Mouse (Mus musculus): ENCODE measurements around the gene Utp14a. TPM values are rescaled to one million over a fixed set of nuclear protein-coding genes. Genes with fewer than 3 reads are reported as not detected.
A peak's percentile ranks its signal among the peaks of the same experiment; 100 is the strongest.
"Not testable (repeated sequence)": the region's sequence is repeated elsewhere in the genome, so short reads cannot be mapped to it uniquely, and the experiment has no call there.

Utp14a gene
- 6.8 and 8.1 TPM in 2 replicates for polyA plus RNA-seq (2015; fragmentation: Nextera tagmentation; extraction: Ambion mirVana)

GRCm38 (mm10) chrX:48256468-48257007, at the start of gene Utp14a:
Gene Utp14a, plus strand, starts transcription at chrX:48256862.
- peak within 1 kb of the TSS; percentile 60 for H3K9ac ChIP-seq
- H3K27ac ChIP-seq (replicated peaks) = peak within 1 kb of the TSS; percentile 87
- peak; percentile 98 for ATAC-seq (ENCODE audit: insufficient read depth)
- WGBS (ENCODE audit: insufficient replicate concordance) = 9% methylated on average over 33 of the region's 33 CpGs
- H3K4me3 ChIP-seq (replicated peaks) = peak within 1 kb of the TSS; percentile 69
- no peaks in the 10 kb centered on the region for H3K36me3 ChIP-seq (replicated peaks)
- H3K4me2 ChIP-seq = peak within 1 kb of the TSS; percentile 72
- no peaks in the 10 kb centered on the region for H3K9me3 ChIP-seq (replicated peaks)
- no peaks in the 10 kb centered on the region for H3K27me3 ChIP-seq
- peaks cover 7% of the 10 kb centered on the region; the same call in 1 of the 2 replicates for H3K4me1 ChIP-seq (replicated peaks)

GRCm38 (mm10) chrX:48207761-48208487, 48.7 kb upstream of the Utp14a start:
- no peaks in the 10 kb centered on the region for H3K9me3 ChIP-seq (replicated peaks)
- WGBS (ENCODE audit: insufficient replicate concordance) = 6% methylated on average over 36 of the region's 36 CpGs
- peak overlapping the region; percentile 68 for H3K9ac ChIP-seq
- H3K4me2 ChIP-seq = peak overlapping the region; percentile 77
- peaks cover 9% of the 10 kb centered on the region; the same call in 1 of the 2 replicates for H3K4me1 ChIP-seq (replicated peaks)
- peak overlapping the region; percentile 66 for H3K27ac ChIP-seq (replicated peaks)
- H3K4me3 ChIP-seq (replicated peaks) = peak overlapping the region; percentile 70
- H3K36me3 ChIP-seq (replicated peaks) = no peaks in the 10 kb centered on the region
- H3K27me3 ChIP-seq = no peaks in the 10 kb centered on the region
- ATAC-seq (ENCODE audit: insufficient read depth) = peak; percentile 70

- H3K36me3 ChIP-seq (replicated peaks) = no peaks in the 10 kb centered on the region
- peak within 1 kb of the TSS; percentile 77 for H3K4me2 ChIP-seq
- peak within 1 kb of the TSS; percentile 70 for H3K4me3 ChIP-seq (replicated peaks)
- no peaks in the 10 kb centered on the region for H3K27me3 ChIP-seq
- H3K9me3 ChIP-seq (replicated peaks) = no peaks in the 10 kb centered on the region
- H3K9ac ChIP-seq = peak within 1 kb of the TSS; percentile 68
- ATAC-seq (ENCODE audit: insufficient read depth) = peak; percentile 98
- 12% methylated on average over 34 of the region's 34 CpGs for WGBS (ENCODE audit: insufficient replicate concordance)
- peak within 1 kb of the TSS; percentile 69 for H3K27ac ChIP-seq (replicated peaks)
- H3K4me1 ChIP-seq (replicated peaks) = peaks cover 7% of the 10 kb centered on the region; the same call in 1 of the 2 replicates
These were observed 48.0 kb upstream of the Utp14a start, which contains the start of gene Zdhhc9 for GRCm38 (mm10) chrX:48208519-48209185. Gene Zdhhc9, minus strand, starts transcription at chrX:48208878.

DNA sequence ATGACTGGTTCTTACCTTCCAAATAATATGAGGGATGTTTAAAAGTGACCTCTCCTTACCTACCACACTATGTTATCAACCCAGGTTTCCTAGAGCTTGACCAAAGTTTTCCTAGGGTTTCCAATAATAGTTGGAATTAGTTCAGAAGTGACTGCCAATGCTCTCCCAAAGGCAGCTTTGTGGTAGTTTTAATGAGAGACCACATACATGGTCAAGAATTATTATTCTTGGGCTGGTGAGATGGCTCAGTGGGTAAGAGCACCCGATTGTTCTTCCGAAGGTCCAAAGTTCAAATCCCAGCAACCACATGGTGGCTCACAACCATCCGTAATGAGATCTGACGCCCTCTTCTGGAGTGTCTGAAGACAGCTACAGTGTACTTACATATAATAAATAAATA, 46.9 kb upstream of the Utp14a start:
- H3K27me3 ChIP-seq; H3K4me2 ChIP-seq; H3K4me1 ChIP-seq (replicated peaks); H3K27ac ChIP-seq (replicated peaks); H3K9me3 ChIP-seq (replicated peaks); ATAC-seq (ENCODE audit: insufficient read depth); H3K9ac ChIP-seq; H3K4me3 ChIP-seq (replicated peaks); H3K36me3 ChIP-seq (replicated peaks): not testable (repeated sequence)
- 71% methylated on average over 3 of the region's 4 CpGs for WGBS (ENCODE audit: insufficient replicate concordance)

- no peak overlapping the region for H3K4me2 ChIP-seq
These were observed 37.2 kb upstream of the Utp14a start for GRCm38 (mm10) chrX:48219468-48219867.

DNA sequence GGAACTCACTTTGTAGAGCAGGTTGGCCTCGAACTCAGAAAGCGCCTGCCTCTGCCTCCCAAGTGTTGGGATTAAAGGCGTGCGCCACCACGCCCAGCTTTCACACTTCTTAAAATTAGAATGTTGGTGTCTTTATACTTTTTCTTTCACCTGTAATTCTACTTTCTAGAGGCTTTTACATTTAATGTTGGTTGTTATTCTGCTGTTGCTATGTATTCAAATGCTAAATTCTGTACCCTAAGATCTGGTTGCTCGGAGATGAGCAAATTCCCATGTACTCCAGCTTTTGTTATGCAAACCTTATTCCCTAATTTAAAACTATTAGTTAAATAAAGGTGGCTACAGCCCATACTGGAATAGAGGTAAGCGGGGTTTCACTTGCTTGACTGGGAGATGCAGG, 34.0 kb upstream of the Utp14a start:
- Histone ChIP-seq H3K4me1 (replicated peaks) (no peaks in the 10 kb centered on the region), H3K4me3 (replicated peaks) (no peak overlapping the region), H3K36me3 (replicated peaks) (no peaks in the 10 kb centered on the region), H3K4me2 (no peak overlapping the region), H3K9me3 (replicated peaks) (no peaks in the 10 kb centered on the region), H3K27ac (replicated peaks) (no peak overlapping the region), H3K27me3 (no peaks in the 10 kb centered on the region), H3K9ac (no peak overlapping the region)
- 78% methylated on average over 7 of the region's 7 CpGs for WGBS (ENCODE audit: insufficient replicate concordance)
- no peak for ATAC-seq (ENCODE audit: insufficient read depth)

More at GRCm38 (mm10) chrX:48219468-48219867, 37.2 kb upstream of the Utp14a start:
- no peak overlapping the region for H3K9ac ChIP-seq
- H3K27me3 ChIP-seq = no peaks in the 10 kb centered on the region
- no peaks in the 10 kb centered on the region for H3K9me3 ChIP-seq (replicated peaks)
- H3K27ac ChIP-seq (replicated peaks) = no peak overlapping the region
- 64% methylated on average over 5 of the region's 5 CpGs for WGBS (ENCODE audit: insufficient replicate concordance)
- H3K4me3 ChIP-seq (replicated peaks) = no peak overlapping the region
- no peaks in the 10 kb centered on the region for H3K36me3 ChIP-seq (replicated peaks)
- ATAC-seq (ENCODE audit: insufficient read depth) = no peak
- no peaks in the 10 kb centered on the region for H3K4me1 ChIP-seq (replicated peaks)

DNA sequence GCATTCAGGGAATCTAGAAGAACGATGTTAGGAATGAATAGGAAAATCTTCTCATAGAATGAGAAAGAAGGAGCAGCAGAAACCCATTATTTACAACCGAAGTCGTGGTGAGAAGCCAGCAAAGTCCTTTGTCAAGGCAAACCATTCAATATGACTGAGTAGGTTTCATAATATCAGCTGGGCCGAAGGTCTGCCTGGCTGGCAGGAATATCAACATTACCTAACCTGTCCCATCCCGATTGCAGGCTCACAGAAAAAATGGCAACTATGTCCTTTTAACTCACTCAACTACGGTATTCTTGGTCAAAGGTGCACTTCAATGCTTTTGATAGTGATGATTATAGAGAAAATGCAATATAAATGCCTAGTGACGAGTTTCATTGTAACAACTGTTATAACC, 30.4 kb upstream of the Utp14a start:
- H3K36me3 ChIP-seq (replicated peaks) = no peaks in the 10 kb centered on the region
- no peak overlapping the region for H3K4me2 ChIP-seq
- no peak overlapping the region for H3K4me3 ChIP-seq (replicated peaks)
- H3K27me3 ChIP-seq = no peaks in the 10 kb centered on the region
- WGBS (ENCODE audit: insufficient replicate concordance) = 62% methylated on average over 7 of the region's 7 CpGs
- H3K4me1 ChIP-seq (replicated peaks) = no peaks in the 10 kb centered on the region
- ATAC-seq (ENCODE audit: insufficient read depth) = no peak
- no peak overlapping the region for H3K9ac ChIP-seq
- H3K9me3 ChIP-seq (replicated peaks) = no peaks in the 10 kb centered on the region
- no peak overlapping the region for H3K27ac ChIP-seq (replicated peaks)

- Histone ChIP-seq H3K9ac (no peak overlapping the region), H3K27me3 (no peaks in the 10 kb centered on the region), H3K27ac (replicated peaks) (no peak overlapping the region), H3K36me3 (replicated peaks) (no peaks in the 10 kb centered on the region), H3K9me3 (replicated peaks) (no peaks in the 10 kb centered on the region), H3K4me1 (replicated peaks) (peaks cover 5% of the 10 kb centered on the region; the same call in 1 of the 2 replicates), H3K4me3 (replicated peaks) (no peak overlapping the region), H3K4me2 (peak overlapping the region; percentile 30)
- no peak for ATAC-seq (ENCODE audit: insufficient read depth)
- WGBS (ENCODE audit: insufficient replicate concordance) = 22% methylated on average over 7 of the region's 7 CpGs
These were observed 22.2 kb upstream of the Utp14a start for GRCm38 (mm10) chrX:48234417-48234816.

DNA sequence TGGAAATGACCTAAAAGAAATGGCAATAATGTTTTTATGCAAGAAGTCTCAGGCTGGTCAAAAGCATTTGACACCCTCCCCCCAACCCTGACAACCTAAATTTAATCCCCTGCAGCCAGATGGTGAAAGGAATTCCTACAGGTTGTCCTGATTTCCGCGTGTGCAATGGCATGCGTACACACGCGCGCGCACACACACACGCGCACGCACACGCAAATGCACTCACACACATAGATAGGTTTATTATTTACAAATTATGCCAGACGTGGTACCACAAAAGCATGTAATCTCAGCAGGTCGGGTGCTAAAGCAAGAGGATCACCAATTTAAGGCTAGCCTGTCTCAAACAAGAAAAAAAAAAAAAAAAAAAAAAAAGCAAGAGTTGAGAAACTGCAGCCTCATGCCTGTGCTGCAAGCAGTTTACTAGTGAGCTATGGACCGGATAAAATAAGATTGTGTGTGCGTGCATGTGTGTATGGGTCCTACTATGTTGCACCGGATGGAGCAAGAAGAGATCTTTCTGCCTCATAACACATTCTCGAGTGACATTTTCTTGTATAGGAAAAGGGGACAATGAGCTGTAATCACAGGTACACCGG, 733 bp upstream of the Utp14a start:
- peaks cover 7% of the 10 kb centered on the region; the same call in 1 of the 2 replicates for H3K4me1 ChIP-seq (replicated peaks)
- no peaks in the 10 kb centered on the region for H3K36me3 ChIP-seq (replicated peaks)
- H3K4me2 ChIP-seq = peak overlapping the region; percentile 72
- peak overlapping the region; percentile 60 for H3K9ac ChIP-seq
- no peaks in the 10 kb centered on the region for H3K27me3 ChIP-seq
- no peaks in the 10 kb centered on the region for H3K9me3 ChIP-seq (replicated peaks)
- peak overlapping the region; percentile 69 for H3K4me3 ChIP-seq (replicated peaks)
- ATAC-seq (ENCODE audit: insufficient read depth) = peak; percentile 68
- H3K27ac ChIP-seq (replicated peaks) = peak overlapping the region; percentile 87
- 21% methylated on average over 18 of the region's 18 CpGs for WGBS (ENCODE audit: insufficient replicate concordance)

DNA sequence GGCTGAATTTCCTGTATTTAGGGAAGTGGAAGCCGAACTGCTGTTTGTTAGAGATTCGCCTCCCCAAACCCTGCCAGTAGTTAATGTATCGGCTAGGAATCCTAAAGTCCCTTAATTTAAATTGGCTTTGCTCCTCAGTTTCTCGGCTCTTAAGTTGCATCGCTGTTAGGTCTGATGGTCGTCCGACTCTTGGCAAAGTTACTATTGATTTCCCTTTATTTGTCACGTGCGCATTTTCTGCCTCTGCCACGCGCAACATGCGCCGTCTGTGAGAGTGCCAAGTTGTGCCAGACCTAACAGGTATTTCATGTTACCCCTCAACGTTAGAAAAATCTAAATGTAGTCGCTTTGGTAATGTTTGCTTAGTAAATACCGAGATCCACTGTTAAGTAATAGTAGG, 349 bp downstream of the Utp14a start:
- Histone ChIP-seq H3K9me3 (replicated peaks) (no peaks in the 10 kb centered on the region), H3K4me3 (replicated peaks) (peak overlapping the region; percentile 69), H3K36me3 (replicated peaks) (no peaks in the 10 kb centered on the region), H3K27ac (replicated peaks) (peak overlapping the region; percentile 52; the same call in 1 of the 2 replicates), H3K4me2 (peak overlapping the region; percentile 72), H3K4me1 (replicated peaks) (peaks cover 7% of the 10 kb centered on the region; the same call in 1 of the 2 replicates), H3K9ac (peak overlapping the region; percentile 54), H3K27me3 (no peaks in the 10 kb centered on the region)
- no peak for ATAC-seq (ENCODE audit: insufficient read depth)
- 7% methylated on average over 16 of the region's 16 CpGs for WGBS (ENCODE audit: insufficient replicate concordance)

DNA sequence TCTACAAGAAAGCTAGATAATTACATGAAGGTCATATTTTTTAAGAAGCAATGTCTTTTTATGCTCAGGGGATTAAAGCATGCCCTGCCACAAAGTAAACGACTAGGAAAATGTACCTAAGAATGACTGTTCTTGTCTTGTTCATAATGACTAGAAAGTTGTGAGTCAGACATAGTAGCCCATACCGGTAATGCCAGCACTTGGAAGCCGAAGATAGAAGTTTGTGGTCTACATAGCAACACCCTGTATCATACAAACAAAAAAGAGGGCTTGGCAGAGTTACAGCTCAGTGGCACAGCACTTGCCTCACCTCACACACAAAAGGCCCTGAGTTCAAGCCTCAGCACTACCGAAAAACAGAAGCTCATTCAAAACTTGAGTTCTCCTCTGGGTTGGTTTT, 15.0 kb downstream of the Utp14a start:
- H3K27ac ChIP-seq (replicated peaks) = no peak overlapping the region
- H3K9ac ChIP-seq = no peak overlapping the region
- ATAC-seq (ENCODE audit: insufficient read depth) = no peak
- peaks cover 20% of the 10 kb centered on the region for H3K36me3 ChIP-seq (replicated peaks)
- no peaks in the 10 kb centered on the region for H3K27me3 ChIP-seq
- no peak overlapping the region for H3K4me3 ChIP-seq (replicated peaks)
- no peaks in the 10 kb centered on the region for H3K9me3 ChIP-seq (replicated peaks)
- no peak overlapping the region for H3K4me2 ChIP-seq
- WGBS (ENCODE audit: insufficient replicate concordance) = 70% methylated on average over 4 of the region's 4 CpGs
- no peaks in the 10 kb centered on the region for H3K4me1 ChIP-seq (replicated peaks)

All from liver, embryonic 15.5 days (tissue).